Mouse (Mus musculus): ENCODE data around the gene Vmn1r117. TPM values are rescaled to one million over a fixed set of nuclear protein-coding genes. Genes with fewer than 3 reads are reported as not detected.

Gene Vmn1r117
- polyA plus RNA-seq (2015; fragmentation: Nextera tagmentation; extraction: Ambion mirVana) = not detected in 2 replicates

DNA sequence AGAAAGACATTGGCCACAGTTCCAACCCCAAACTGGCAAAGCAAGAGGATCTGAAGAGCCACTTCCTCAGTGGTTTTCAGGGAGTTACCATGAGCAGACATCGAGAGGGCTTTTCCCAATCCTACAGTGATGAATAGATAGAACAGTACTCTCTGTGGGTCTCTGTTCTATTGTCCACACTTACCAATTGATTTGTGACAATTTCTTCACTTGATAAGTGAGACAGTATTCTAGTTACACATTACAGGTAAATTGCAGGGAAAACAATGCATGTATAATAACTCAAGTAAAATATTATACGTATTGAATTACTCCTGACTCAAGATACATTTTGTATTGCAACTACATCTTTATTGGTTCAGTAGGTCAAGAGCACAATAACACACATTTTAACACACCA is at the start of gene Vmn1r117:
Vmn1r117 (minus strand) TSS at position 101 of the 400 bp plus-strand sequence.

DNA sequence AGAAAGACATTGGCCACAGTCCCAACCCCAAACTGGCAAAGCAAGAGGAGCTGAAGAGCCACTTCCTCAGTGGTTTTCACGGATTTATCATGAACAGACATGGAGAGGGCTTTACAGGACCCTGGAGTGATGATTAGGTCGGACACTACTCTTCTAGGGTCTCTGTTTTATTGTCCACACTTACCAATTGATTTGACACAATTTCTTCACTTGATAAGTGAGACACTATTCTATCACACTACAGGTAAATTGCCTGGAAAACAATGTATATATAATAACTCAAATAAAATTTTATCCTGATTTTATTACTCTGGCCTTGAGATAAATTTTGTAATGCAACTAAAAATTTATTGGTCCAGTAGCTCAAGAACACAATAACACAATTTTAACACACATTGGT is 28.3 kb upstream of the Vmn1r117 start, which contains the start of gene Vmn1r118:
Vmn1r118 (minus strand) TSS at position 101 of the 400 bp plus-strand sequence.

DNA sequence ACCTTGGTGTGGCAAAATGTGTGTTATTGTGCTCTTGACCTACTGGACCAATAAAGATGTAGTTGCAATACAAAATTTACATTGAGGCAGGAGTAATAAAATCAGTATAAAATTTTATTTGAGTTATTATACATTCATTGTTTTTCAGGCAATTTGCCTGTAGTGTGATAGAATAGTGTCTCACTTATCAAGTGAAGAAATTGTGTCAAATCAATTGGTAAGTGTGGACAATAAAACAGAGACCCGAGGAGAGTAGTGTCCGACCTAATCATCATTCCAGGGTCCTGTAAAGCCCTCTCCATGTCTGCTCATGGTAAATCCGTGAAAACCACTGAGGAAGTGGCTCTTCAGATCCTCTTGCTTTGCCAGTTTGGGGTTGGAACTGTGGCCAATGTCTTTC is 12.0 kb downstream of the Vmn1r117 start, which contains the start of gene Vmn1r116:
Vmn1r116 (plus strand) TSS at position 301 of the 400 bp plus-strand sequence.

DNA sequence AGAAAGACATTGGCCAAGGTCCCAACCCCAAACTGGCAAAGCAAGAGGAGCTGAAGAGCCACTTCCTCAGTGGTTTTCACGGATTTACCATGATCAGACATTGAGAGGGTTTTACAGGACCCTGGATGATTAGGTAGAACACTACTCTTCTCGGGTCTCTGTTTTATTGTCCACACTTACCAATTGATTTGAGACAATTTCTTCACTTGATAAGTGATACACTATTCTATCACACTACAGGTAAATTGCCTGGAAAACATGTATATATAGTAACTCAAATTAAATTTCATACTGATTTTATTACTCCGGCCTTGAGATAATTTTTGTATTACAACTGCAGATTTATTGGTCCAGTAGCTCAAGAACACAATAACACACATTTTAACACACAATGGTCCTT is 39.0 kb downstream of the Vmn1r117 start, which contains the start of gene Vmn1r115:
Vmn1r115 (minus strand) TSS at position 101 of the 400 bp plus-strand sequence.

Other genes starting within 250 kb of the Vmn1r117 start
- not detected in 2 replicates for gene Vmn1r107, start 215.2 kb downstream of the Vmn1r117 start, polyA plus RNA-seq (2015; fragmentation: Nextera tagmentation; extraction: Ambion mirVana)
- gene Vmn1r111, start 180.9 kb downstream of the Vmn1r117 start, polyA plus RNA-seq (2015; fragmentation: Nextera tagmentation; extraction: Ambion mirVana) = not detected in 2 replicates
- gene Gm10668, start 153.5 kb downstream of the Vmn1r117 start, polyA plus RNA-seq (2015; fragmentation: Nextera tagmentation; extraction: Ambion mirVana) = not detected in 2 replicates
- not detected in 2 replicates for gene Vmn1r112, start 112.9 kb downstream of the Vmn1r117 start, polyA plus RNA-seq (2015; fragmentation: Nextera tagmentation; extraction: Ambion mirVana)
- gene Vmn1r113, start 96.8 kb downstream of the Vmn1r117 start, polyA plus RNA-seq (2015; fragmentation: Nextera tagmentation; extraction: Ambion mirVana) = not detected in 2 replicates
- gene Vmn1r114, start 71.9 kb downstream of the Vmn1r117 start, polyA plus RNA-seq (2015; fragmentation: Nextera tagmentation; extraction: Ambion mirVana) = not detected in 2 replicates
- gene Vmn1r115, start 39.1 kb downstream of the Vmn1r117 start, polyA plus RNA-seq (2015; fragmentation: Nextera tagmentation; extraction: Ambion mirVana) = not detected in 2 replicates
- not detected in 2 replicates for gene Vmn1r116, start 11.9 kb downstream of the Vmn1r117 start, polyA plus RNA-seq (2015; fragmentation: Nextera tagmentation; extraction: Ambion mirVana)
- not detected in 2 replicates for gene Vmn1r118, start 28.2 kb upstream of the Vmn1r117 start, polyA plus RNA-seq (2015; fragmentation: Nextera tagmentation; extraction: Ambion mirVana)
- gene Vmn1r119, start 128.3 kb upstream of the Vmn1r117 start, polyA plus RNA-seq (2015; fragmentation: Nextera tagmentation; extraction: Ambion mirVana) = not detected in 2 replicates
- gene Vmn1r120, start 169.7 kb upstream of the Vmn1r117 start, polyA plus RNA-seq (2015; fragmentation: Nextera tagmentation; extraction: Ambion mirVana) = not detected in 2 replicates
- gene Vmn1r121, start 214.4 kb upstream of the Vmn1r117 start, polyA plus RNA-seq (2015; fragmentation: Nextera tagmentation; extraction: Ambion mirVana) = not detected in 2 replicates